Mouse (Mus musculus) myocyte (in vitro differentiated cells): ENCODE measurements around the gene Kiss1r. TPM values are rescaled to one million over a fixed set of nuclear protein-coding genes. Genes with fewer than 3 reads are reported as not detected.

Experiments used
- H3K27me3 ChIP-seq: one replicate; pipeline ENCODE4 v1.6.1; 2011; ENCODE audit not compliant: control insufficient read depth, insufficient read depth, insufficient read length
- H3K36me3 ChIP-seq: one replicate; pipeline ENCODE4 v1.6.1; 2011; ENCODE audit not compliant: control insufficient read depth, insufficient read depth
- H3K4me2 ChIP-seq: one replicate; pipeline ENCODE4 v1.6.1; 2011; ENCODE audit warnings: low read depth, control low read depth
- H3K4me3 ChIP-seq: one replicate; pipeline ENCODE4 v1.5.1; 2011; ENCODE audit warnings: mild to moderate bottlenecking, control low read depth, moderate library complexity
- H3K79me2 ChIP-seq: one replicate; pipeline ENCODE4 v1.6.1; 2011; ENCODE audit not compliant: control insufficient read depth, insufficient read depth
- H3ac ChIP-seq: one replicate; pipeline ENCODE4 v1.6.1; 2011; ENCODE audit not compliant: control insufficient read depth, insufficient read length
- CEBPB ChIP-seq: IDR thresholded peaks from 2 replicates; pipeline ENCODE4 v1.6.1; 2011; ENCODE audit warnings: mild to moderate bottlenecking, moderate library complexity; ENCODE audit not compliant: poor library complexity, insufficient read depth, severe bottlenecking
- E2F4 ChIP-seq: IDR thresholded peaks from one replicate; pipeline ENCODE4 v1.6.1; 2011; ENCODE audit warnings: mild to moderate bottlenecking, control low read depth, moderate library complexity; ENCODE audit not compliant: insufficient read depth
- MAX ChIP-seq: IDR thresholded peaks from one replicate; pipeline ENCODE4 v1.6.1; 2011; ENCODE audit warnings: low read depth, mild to moderate bottlenecking, control low read depth
- MYOD1 ChIP-seq, 3 experiments: IDR thresholded peaks; one replicate each; pipeline ENCODE4 v1.6.1; 2011; ENCODE audit warnings: control low read depth in 2 of 3, low read depth in 2 of 3, mild to moderate bottlenecking in 2 of 3, moderate library complexity in 1 of 3; ENCODE audit not compliant: insufficient read length in 2 of 3, control insufficient read depth in 1 of 3
- MYOG ChIP-seq, 3 experiments: IDR thresholded peaks; one replicate each; pipeline ENCODE4 v1.6.1; 2011; ENCODE audit warnings: control low read depth in 2 of 3, low read depth in 2 of 3, mild to moderate bottlenecking in 2 of 3; ENCODE audit not compliant: insufficient read length in 2 of 3, control insufficient read depth in 1 of 3, insufficient read depth in 1 of 3
- POLR2A ChIP-seq: IDR thresholded peaks from one replicate; pipeline ENCODE4 v1.6.1; 2011; ENCODE audit warnings: low read depth, mild to moderate bottlenecking, control low read depth, moderate library complexity; ENCODE audit not compliant: insufficient read length
- POLR2AphosphoS2 ChIP-seq: IDR thresholded peaks from one replicate; pipeline ENCODE4 v1.6.1; 2011; ENCODE audit warnings: low read depth, control low read depth; ENCODE audit not compliant: insufficient read length
- REST ChIP-seq: IDR thresholded peaks from one replicate; pipeline ENCODE4 v1.6.1; 2011; ENCODE audit warnings: mild to moderate bottlenecking, control low read depth, moderate library complexity; ENCODE audit not compliant: insufficient read depth, insufficient read length
- SRF ChIP-seq: IDR thresholded peaks from one replicate; pipeline ENCODE4 v1.6.1; 2011; ENCODE audit warnings: low read depth; ENCODE audit not compliant: control insufficient read depth, insufficient read length
- TCF12 ChIP-seq: IDR thresholded peaks from one replicate; pipeline ENCODE4 v1.6.1; 2011; ENCODE audit warnings: mild to moderate bottlenecking, control low read depth; ENCODE audit not compliant: poor library complexity, insufficient read depth, severe bottlenecking
- TCF3 ChIP-seq: IDR thresholded peaks from one replicate; pipeline ENCODE4 v1.6.1; 2011; ENCODE audit warnings: low read depth, control low read depth; ENCODE audit not compliant: insufficient read length
- USF1 ChIP-seq: IDR thresholded peaks from one replicate; pipeline ENCODE4 v1.6.1; 2011; ENCODE audit warnings: low read depth, mild to moderate bottlenecking, control low read depth, moderate library complexity
- polyA plus RNA-seq: library from polyadenylated mRNA; unstranded; fragments of >200 nt; fragmentation: generic; extraction: Trizol; gene quantifications from one replicate; pipeline ENCODE4 v1.2.1, GENCODE M21; 2012; ENCODE audit warnings: missing spikeins

Gene Kiss1r
- polyA plus RNA-seq, 1 experiment: 0.59 TPM

- no peak overlapping the region for H3K4me3 ChIP-seq
- no peak overlapping the region for H3ac ChIP-seq
- H3K36me3 ChIP-seq: peaks cover 5% of the 10 kb centered on the region
- H3K4me2 ChIP-seq: no peak overlapping the region
- TF ChIP-seq USF1: no peak
- TF ChIP-seq TCF3: no peak
- TF ChIP-seq SRF: no peak
- TF ChIP-seq TCF12: no peak
- TF ChIP-seq MAX: no peak
- no peak for TF ChIP-seq POLR2AphosphoS2
- TF ChIP-seq MYOD1 (IDR thresholded peaks at IDR 0.05; ENCODE audit: control insufficient read depth in 1 of 3, insufficient read length in 2 of 3, low read depth in 2 of 3): no peak
- TF ChIP-seq CEBPB: no peak
- TF ChIP-seq E2F4: no peak
- no peak for TF ChIP-seq POLR2A
- TF ChIP-seq MYOG (IDR thresholded peaks at IDR 0.05; ENCODE audit: control insufficient read depth in 1 of 3, insufficient read depth in 1 of 3, insufficient read length in 2 of 3, low read depth in 2 of 3): no peak
- no peak for TF ChIP-seq REST
- H3K27me3 ChIP-seq: no peaks in the 10 kb centered on the region
- peaks cover 4% of the 10 kb centered on the region for H3K79me2 ChIP-seq
These were observed 15.0 kb downstream of the Kiss1r start for GRCm38 (mm10) chr10:79931797-79932196.

- Histone ChIP-seq H3K27me3 (no peaks in the 10 kb centered on the region), H3K79me2 (peaks cover 4% of the 10 kb centered on the region), H3K36me3 (peaks cover 5% of the 10 kb centered on the region), H3ac (no peak overlapping the region), H3K4me3 (no peak overlapping the region), H3K4me2 (peak overlapping the region; percentile 34)
- TF ChIP-seq E2F4 (no peak), TCF3 (peak; percentile 88), SRF (no peak), MYOD1 (IDR thresholded peaks at IDR 0.05; ENCODE audit: control insufficient read depth in 1 of 3, insufficient read length in 2 of 3, low read depth in 2 of 3) (peak in 2 of 3 experiments; percentile 75 to 89), REST (no peak), MAX (no peak), TCF12 (peak; percentile 83), POLR2AphosphoS2 (no peak), MYOG (IDR thresholded peaks at IDR 0.05; ENCODE audit: control insufficient read depth in 1 of 3, insufficient read depth in 1 of 3, insufficient read length in 2 of 3, low read depth in 2 of 3) (peak in 2 of 3 experiments; percentile 92 to 97)
These were observed 16.0 kb downstream of the Kiss1r start for GRCm38 (mm10) chr10:79932736-79933135.

- H3K4me2 ChIP-seq: peak overlapping the region; percentile 34
- TF ChIP-seq E2F4: no peak
- TF ChIP-seq MYOG (IDR thresholded peaks at IDR 0.05; ENCODE audit: control insufficient read depth in 1 of 3, insufficient read depth in 1 of 3, insufficient read length in 2 of 3, low read depth in 2 of 3): peak in 1 of 3 experiments; percentile 10
- no peak overlapping the region for H3ac ChIP-seq
- no peaks in the 10 kb centered on the region for H3K27me3 ChIP-seq
- H3K79me2 ChIP-seq: peaks cover under 1% of the 10 kb centered on the region
- peaks cover 5% of the 10 kb centered on the region for H3K36me3 ChIP-seq
- H3K4me3 ChIP-seq: no peak overlapping the region
These were observed 16.4 kb downstream of the Kiss1r start for GRCm38 (mm10) chr10:79933145-79933679.

GRCm38 (mm10) chr10:79933861-79934260, 17.1 kb downstream of the Kiss1r start:
- Histone ChIP-seq H3K27me3 (no peaks in the 10 kb centered on the region), H3K79me2 (no peaks in the 10 kb centered on the region), H3K4me2 (peak overlapping the region; percentile 51), H3ac (no peak overlapping the region), H3K4me3 (no peak overlapping the region), H3K36me3 (peaks cover 5% of the 10 kb centered on the region)
- TF ChIP-seq E2F4 (no peak), TCF3 (no peak), USF1 (no peak), REST (no peak), POLR2AphosphoS2 (no peak), MYOD1 (IDR thresholded peaks at IDR 0.05; ENCODE audit: control insufficient read depth in 1 of 3, insufficient read length in 2 of 3, low read depth in 2 of 3) (no peak), SRF (no peak), MAX (no peak), POLR2A (no peak), MYOG (IDR thresholded peaks at IDR 0.05; ENCODE audit: control insufficient read depth in 1 of 3, insufficient read depth in 1 of 3, insufficient read length in 2 of 3, low read depth in 2 of 3) (no peak), TCF12 (no peak), CEBPB (no peak)

GRCm38 (mm10) chr10:79934272-79934721, 17.5 kb downstream of the Kiss1r start:
- Histone ChIP-seq H3K79me2 (no peaks in the 10 kb centered on the region), H3K4me3 (no peak overlapping the region), H3K36me3 (peaks cover 5% of the 10 kb centered on the region), H3K27me3 (no peaks in the 10 kb centered on the region), H3K4me2 (peak overlapping the region; percentile 51), H3ac (no peak overlapping the region)
- TF ChIP-seq SRF: peak; percentile 78
- peak; percentile 36 to 97 (median 96) for TF ChIP-seq MYOD1 (IDR thresholded peaks at IDR 0.05; ENCODE audit: control insufficient read depth in 1 of 3, insufficient read length in 2 of 3, low read depth in 2 of 3)
- no peak for TF ChIP-seq REST
- no peak for TF ChIP-seq CEBPB
- TF ChIP-seq POLR2A: peak; percentile 14
- peak; percentile 94 to 100 (median 99) for TF ChIP-seq MYOG (IDR thresholded peaks at IDR 0.05; ENCODE audit: control insufficient read depth in 1 of 3, insufficient read depth in 1 of 3, insufficient read length in 2 of 3, low read depth in 2 of 3)
- TF ChIP-seq TCF3: peak; percentile 97
- TF ChIP-seq USF1: peak; percentile 68
- no peak for TF ChIP-seq POLR2AphosphoS2
- TF ChIP-seq TCF12: peak; percentile 94
- TF ChIP-seq E2F4: no peak
- TF ChIP-seq MAX: peak; percentile 40
